Mouse (Mus musculus): ENCODE data around the gene 9230102O04Rik. TPM values are rescaled to one million over a fixed set of nuclear protein-coding genes. Genes with fewer than 3 reads are reported as not detected.

Gene 9230102O04Rik
- total RNA-seq, 2 experiments from 2014 or later: not detected

GRCm38 (mm10) chr2:9871798-9872197 lies 17.5 kb downstream of the 9230102O04Rik start:
- DNase-seq: no peak

- no peak for DNase-seq
These were observed 18.1 kb downstream of the 9230102O04Rik start for GRCm38 (mm10) chr2:9871141-9871716.

- no peak for DNase-seq
These were observed 22.1 kb downstream of the 9230102O04Rik start for GRCm38 (mm10) chr2:9867092-9867825.

GRCm38 (mm10) chr2:9860698-9861097 lies 28.6 kb downstream of the 9230102O04Rik start:
- DNase-seq: no peak

GRCm38 (mm10) chr2:9855861-9856260 lies 33.5 kb downstream of the 9230102O04Rik start:
- no peak for DNase-seq

- no peak for DNase-seq
These were observed 36.3 kb downstream of the 9230102O04Rik start for GRCm38 (mm10) chr2:9852851-9853576.

DNA sequence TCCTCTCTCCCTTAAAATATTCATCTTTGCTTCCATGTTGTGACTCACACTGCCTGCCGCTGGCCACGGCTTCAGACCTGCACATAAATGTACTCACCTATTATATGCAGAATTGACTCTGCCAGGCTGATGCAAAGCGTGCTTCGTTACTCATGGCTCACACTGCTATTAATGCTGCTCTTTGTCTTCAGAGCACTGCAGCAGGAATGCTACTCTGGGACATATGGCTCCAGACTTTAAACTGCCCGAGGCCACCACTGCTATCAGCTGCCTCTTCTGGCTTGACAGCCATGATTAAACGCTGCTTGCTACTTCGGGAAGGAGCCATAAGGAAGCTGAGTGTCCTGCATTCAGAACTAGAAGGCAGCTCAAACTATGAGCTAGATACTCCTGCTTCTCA lies 54.1 kb downstream of the 9230102O04Rik start:
- no peak for DNase-seq

DNA sequence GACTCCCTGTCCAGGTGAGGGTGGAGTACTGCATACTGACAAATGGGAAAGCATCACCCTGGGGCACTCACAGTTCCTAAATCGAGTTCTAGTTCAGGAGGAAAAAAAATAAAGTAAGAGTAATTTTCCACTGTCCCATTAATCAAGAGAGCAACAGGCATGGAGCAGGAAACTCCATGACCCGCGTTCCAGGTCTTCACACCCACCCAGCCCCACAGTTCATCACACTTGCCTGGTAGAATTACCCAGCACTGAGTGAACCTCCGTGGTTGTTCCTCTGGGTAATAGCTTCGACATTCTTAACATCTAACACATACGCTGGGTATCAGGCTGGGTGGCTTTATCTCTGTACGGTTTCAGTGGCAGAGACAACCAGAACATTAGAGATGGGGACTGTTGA lies 55.6 kb downstream of the 9230102O04Rik start:
- DNase-seq: no peak

Other genes starting within 250 kb of the 9230102O04Rik start
- gene 4930412O13Rik, start 8.3 kb downstream of the 9230102O04Rik start, total RNA-seq (2021): not detected
- gene Gata3, start 494 bp upstream of the 9230102O04Rik start, total RNA-seq (2021): 1 to 10 TPM in 1 of 2 experiments, under 1 TPM in 1; 0.62 to 1.0 TPM
- gene Taf3, start 159.1 kb upstream of the 9230102O04Rik start, total RNA-seq (2021): 1 to 10 TPM; 8.2 to 8.4 TPM
- 1,000 to 10,000 TPM; 1,460 to 1,539 TPM for gene Atp5c1, start 191.0 kb upstream of the 9230102O04Rik start, total RNA-seq (2021)
- gene Kin, start 191.1 kb upstream of the 9230102O04Rik start, total RNA-seq (2021): 1 to 10 TPM; 7.8 to 9.4 TPM
- under 1 TPM; 0.35 to 0.85 TPM for gene Itih2, start 241.9 kb upstream of the 9230102O04Rik start, total RNA-seq (2021)